Comparison of ENCODE assay signal across 16 mouse cellular contexts in the genomic region with DNA sequence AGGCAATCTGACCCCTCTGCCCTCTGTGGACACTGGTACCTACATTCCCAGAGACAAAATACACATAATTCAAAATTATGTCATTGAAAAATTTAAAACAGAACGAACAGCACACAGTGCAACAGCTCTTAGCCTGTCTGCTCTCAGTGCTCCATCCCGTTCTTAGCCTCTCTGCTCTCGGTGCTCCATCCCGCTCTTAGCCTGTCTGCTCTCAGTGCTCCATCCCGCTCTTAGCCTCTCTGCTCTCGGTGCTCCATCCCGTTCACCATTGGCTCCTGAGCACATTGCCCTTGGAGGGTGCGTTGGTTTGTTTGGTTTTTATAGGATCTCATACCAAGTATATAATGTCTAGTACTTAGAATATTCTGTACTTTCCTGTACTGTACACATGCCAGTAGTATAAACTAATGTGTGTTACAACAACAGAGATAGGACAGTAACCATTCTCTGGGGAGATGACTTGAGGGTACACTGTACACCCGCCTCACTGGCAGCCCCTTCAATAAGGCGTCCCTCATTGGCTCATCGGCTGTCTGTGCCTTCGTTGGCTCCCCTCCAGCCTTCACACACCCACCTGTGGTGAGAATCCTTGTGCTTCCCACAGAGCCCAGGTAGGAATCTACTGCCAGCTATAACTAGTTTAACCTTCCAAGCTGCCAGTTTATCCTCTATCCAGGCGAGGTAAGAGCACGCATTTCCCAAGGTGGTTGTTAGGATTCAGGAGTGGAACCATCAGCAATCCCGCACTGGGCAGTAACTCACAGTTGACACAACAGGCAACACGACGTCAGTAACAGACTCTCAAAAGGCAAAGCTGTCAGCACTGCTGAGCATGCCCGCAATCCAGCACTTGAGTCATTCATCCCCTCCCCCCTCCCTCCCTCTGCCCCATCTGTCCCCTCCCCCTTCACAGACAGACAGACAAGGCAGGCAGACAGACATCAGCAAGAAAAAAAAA.
DNase-seq lines count a peak whose midpoint lies in the region; ATAC-seq lines count a peak whose summit lies in the region.
"Had no signal": no experiment of that assay in that cellular context is flagged by ENCODE, and none has a peak within 500 bp of the region (broad histone marks: within the 10 kb centered on the region; RNA-seq: fewer than 3 reads in every experiment).

No protein-coding gene starts in this region.

- no peak for DNase-seq in heart, postnatal 25 days (ENCODE audit: low spot score)
- DNase-seq in retina, postnatal 1 day, result peak; percentile 15
- no peak for DNase-seq in retina, embryonic 14.5 days (ENCODE audit: low spot score)
- no peak for DNase-seq in kidney, postnatal 4 days
- no peak for DNase-seq in c-Kit-positive CD71-positive TER-119-positive erythroid progenitor cells, embryonic 14.5 days (ENCODE audit: low spot score)
- DNase-seq: adrenal gland, adult 8-10 months; heart, postnatal 4 days; kidney, adult 8-10 months; thymus, postnatal 14 days had no signal

- WGBS in heart, embryonic 13.5 days, result 60% methylated on average over 18 of the region's 18 CpGs
- WGBS in hindbrain, embryonic 13.5 days, result 68% methylated on average over 18 of the region's 18 CpGs

- no peaks in the 10 kb centered on the region for H3K9me3 ChIP-seq in heart, embryonic 13.5 days
- no peaks in the 10 kb centered on the region for H3K9me3 ChIP-seq in hindbrain, embryonic 13.5 days
- H3K9me3 ChIP-seq: stomach, embryonic 15.5 days had no signal

- intact Hi-C loops in heart, postnatal 25 days (cut with DNase I), result no loop called here

- no peak overlapping the region for H3K4me3 ChIP-seq in heart, embryonic 13.5 days
- H3K4me3 ChIP-seq in hindbrain, embryonic 13.5 days, result no peak overlapping the region
- H3K4me3 ChIP-seq: layer of hippocampus, adult 2 months; stomach, embryonic 15.5 days had no signal

- H3K9ac ChIP-seq in heart, embryonic 13.5 days, result no peak overlapping the region
- H3K9ac ChIP-seq in hindbrain, embryonic 13.5 days, result 0 out of 2 replicates have a peak overlapping the region, but pooled peaks have one; percentile 24
- H3K9ac ChIP-seq: stomach, embryonic 15.5 days had no signal

- H3K4me2 ChIP-seq in heart, embryonic 13.5 days, result peak overlapping the region; percentile 38
- no peak overlapping the region for H3K4me2 ChIP-seq in hindbrain, embryonic 13.5 days
- H3K4me2 ChIP-seq: liver, embryonic 11.5 days; stomach, embryonic 15.5 days had no signal

- peak overlapping the region; percentile 31; the same call in 1 of the 2 replicates for H3K27ac ChIP-seq in heart, embryonic 13.5 days (replicated peaks)
- H3K27ac ChIP-seq in hindbrain, embryonic 13.5 days, result peak overlapping the region; percentile 42
- H3K27ac ChIP-seq: layer of hippocampus, adult 2 months; stomach, embryonic 15.5 days had no signal

- H3K4me1 ChIP-seq in heart, embryonic 13.5 days, result peaks cover 29% of the 10 kb centered on the region
- peaks cover 26% of the 10 kb centered on the region for H3K4me1 ChIP-seq in hindbrain, embryonic 13.5 days (replicated peaks)

- H3K27me3 ChIP-seq in heart, embryonic 13.5 days (replicated peaks), result no peaks in the 10 kb centered on the region
- no peaks in the 10 kb centered on the region for H3K27me3 ChIP-seq in hindbrain, embryonic 13.5 days
- H3K27me3 ChIP-seq: CH12.LX; stomach, embryonic 15.5 days had no signal

- no peak for ATAC-seq in heart, embryonic 13.5 days (ENCODE audit: extremely low read depth, insufficient number of reproducible peaks, low FRiP score, low TSS enrichment)
- peak; percentile 63; the same call in 1 of the 2 replicates for ATAC-seq in hindbrain, embryonic 13.5 days (ENCODE audit: low FRiP score)
- ATAC-seq: lung, postnatal 0 days had no signal

- H3K36me3 ChIP-seq in heart, embryonic 13.5 days, result peaks cover 32% of the 10 kb centered on the region
- peaks cover 19% of the 10 kb centered on the region for H3K36me3 ChIP-seq in hindbrain, embryonic 13.5 days
- H3K36me3 ChIP-seq: stomach, embryonic 15.5 days had no signal
